Mouse (Mus musculus): ENCODE measurements at regions not wholly inside any gene's neighbourhood (a gene's known extent, or its start where the extent isn't known, plus 50 kb on each side); places are given as distances from the start of the nearest gene placed in this dataset.

GRCm38 (mm10) chr13:37240048-37240447 is 105.0 kb upstream of the Ly86 start:
- TF ChIP-seq CTCF (IDR thresholded peaks at IDR 0.05; ENCODE audit: insufficient read depth, low read length) (no peak), POLR2A (IDR thresholded peaks at IDR 0.05; ENCODE audit: borderline replicate concordance, extremely low read depth, low read depth, low read length) (no peak)

Data from lung, adult 2 months (tissue).